Mouse (Mus musculus): ENCODE results near the gene Lce1l.
"Not testable (repeated sequence)": the region's sequence is repeated elsewhere in the genome, so short reads cannot be mapped to it uniquely, and the experiment has no call there.

Gene Lce1l

GRCm38 (mm10) chr3:92851186-92851585, at the start of gene Lce1l:
TSS of gene Lce1l (minus strand) at chr3:92851286.
- DNase-seq (ENCODE audit: low read depth, low spot score): no peak

GRCm38 (mm10) chr3:92894489-92894888, 43.4 kb upstream of the Lce1l start:
- no peak for DNase-seq (ENCODE audit: low read depth, low spot score)

- DNase-seq (ENCODE audit: low read depth, low spot score): no peak
Observed at GRCm38 (mm10) chr3:92894063-92894462, 43.0 kb upstream of the Lce1l start.

- no peak for DNase-seq (ENCODE audit: low read depth, low spot score)
Observed at GRCm38 (mm10) chr3:92874180-92874579, 23.1 kb upstream of the Lce1l start.

GRCm38 (mm10) chr3:92870116-92870515, 19.0 kb upstream of the Lce1l start, which contains the start of gene 2310050C09Rik:
TSS of gene 2310050C09Rik (minus strand) at chr3:92870216.
- DNase-seq (ENCODE audit: low read depth, low spot score): no peak

GRCm38 (mm10) chr3:92827108-92827507, 24.0 kb downstream of the Lce1l start, which contains the start of gene Kprp:
TSS of gene Kprp (minus strand) at chr3:92827247.
- DNase-seq (ENCODE audit: low read depth, low spot score): no peak

- DNase-seq (ENCODE audit: low read depth, low spot score): no peak
Observed at GRCm38 (mm10) chr3:92825808-92826207, 25.3 kb downstream of the Lce1l start.

- not testable (repeated sequence) for DNase-seq (ENCODE audit: low read depth, low spot score)
Observed at GRCm38 (mm10) chr3:92816036-92816435, 35.0 kb downstream of the Lce1l start.

- no peak for DNase-seq (ENCODE audit: low read depth, low spot score)
Observed at GRCm38 (mm10) chr3:92815581-92815980, 35.5 kb downstream of the Lce1l start.

- no peak for DNase-seq (ENCODE audit: low read depth, low spot score)
Observed at GRCm38 (mm10) chr3:92807791-92808190, 43.3 kb downstream of the Lce1l start, which contains the start of gene Lce1k. TSS of gene Lce1k (minus strand) at chr3:92807891.
